Mouse (Mus musculus) liver, embryonic 12.5 days (tissue): ENCODE data around the gene Klf8. TPM values are rescaled to one million over a fixed set of nuclear protein-coding genes. Genes with fewer than 3 reads are reported as not detected.

Experiments
- polyA plus RNA-seq: library from polyadenylated mRNA; unstranded; fragments of >200 nt; fragmentation: Nextera tagmentation; extraction: Ambion mirVana; gene quantifications from 2 replicates; pipeline ENCODE4 v1.2.1, GENCODE M21; 2016

The Klf8 gene
- polyA plus RNA-seq, 1 experiment from 2014 or later: 0.38 TPM

Other genes starting within 250 kb of the Klf8 start
- gene Usp51, start 231.0 kb upstream of the Klf8 start, polyA plus RNA-seq: 0.42 and 1.1 TPM in 2 replicates
- 7.3 and 7.5 TPM in 2 replicates for gene Mageh1, start 199.9 kb upstream of the Klf8 start, polyA plus RNA-seq
- gene Foxr2, start 118.7 kb upstream of the Klf8 start, polyA plus RNA-seq: not detected in 2 replicates
- gene Rragb, start 97.5 kb upstream of the Klf8 start, polyA plus RNA-seq: 0.66 and 0.81 TPM in 2 replicates